Mouse (Mus musculus) spleen, adult 18-20 months (tissue): ENCODE measurements at regions not wholly inside any gene's neighbourhood (a gene's known extent, or its start where the extent isn't known, plus 50 kb on each side); places are given as distances from the start of the nearest gene placed in this dataset.

Experiments used
- DNase-seq, 2 experiments: peaks; one replicate each; pipeline ENCODE4 v3.0.0; 2022; ENCODE audit warnings: mixed read lengths in 2 of 2

DNA sequence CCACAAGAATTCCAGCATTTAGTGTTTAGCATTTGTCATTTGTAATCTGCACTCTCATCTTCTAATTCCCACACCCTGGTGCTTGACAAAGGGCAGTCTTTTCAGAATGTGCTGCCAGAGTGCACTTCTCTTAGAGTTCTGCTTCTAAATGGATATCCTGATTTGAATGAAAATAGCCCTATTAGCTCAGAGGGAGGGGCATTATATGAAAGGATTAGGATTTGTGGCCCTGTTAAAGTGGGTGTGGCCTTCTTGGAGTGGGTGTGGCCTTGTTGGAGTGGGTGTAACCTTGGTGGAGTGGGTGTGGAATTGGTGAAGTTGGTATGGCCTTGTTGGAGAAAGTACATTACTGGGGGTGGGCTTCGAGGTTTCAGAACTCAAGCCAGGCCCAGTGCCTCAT is 137.7 kb upstream of the Adamts16 start:
- no peak for DNase-seq

DNA sequence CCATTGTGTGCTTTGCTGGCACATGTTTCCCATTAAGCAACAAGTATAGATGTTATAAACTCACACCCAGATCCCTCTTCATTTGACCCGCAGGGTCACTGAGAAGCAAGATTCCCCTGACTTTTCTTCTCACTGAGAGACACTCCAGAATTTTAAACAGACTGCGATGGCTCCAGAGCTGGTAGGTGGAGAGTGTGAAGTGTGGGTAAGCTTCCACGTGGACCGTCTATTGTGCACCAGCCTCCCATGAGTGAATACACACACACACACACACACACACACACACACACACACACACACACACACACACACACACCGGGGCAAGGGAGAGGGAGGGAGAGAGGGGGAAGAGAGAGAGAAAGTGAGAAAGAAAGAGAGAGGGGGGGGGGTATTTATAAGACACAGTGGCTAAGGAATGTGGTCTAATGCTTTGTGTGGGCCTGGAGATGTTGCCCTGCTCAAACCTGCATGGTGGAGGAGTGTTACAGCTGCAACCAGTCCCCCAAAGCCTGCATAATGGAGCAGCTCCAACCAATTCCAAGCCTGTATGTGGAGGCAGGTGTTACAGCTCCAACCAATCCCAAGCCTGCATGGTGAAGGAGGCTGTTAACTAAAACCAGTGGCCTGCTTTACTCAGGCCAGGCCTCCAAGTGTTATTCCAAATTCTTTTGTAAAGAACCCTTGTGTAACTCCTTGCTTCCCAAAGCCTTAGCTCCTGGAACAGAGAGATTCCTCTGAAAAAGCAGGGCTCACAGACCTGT is 137.1 kb upstream of the Adamts16 start:
- no peak for DNase-seq

DNA sequence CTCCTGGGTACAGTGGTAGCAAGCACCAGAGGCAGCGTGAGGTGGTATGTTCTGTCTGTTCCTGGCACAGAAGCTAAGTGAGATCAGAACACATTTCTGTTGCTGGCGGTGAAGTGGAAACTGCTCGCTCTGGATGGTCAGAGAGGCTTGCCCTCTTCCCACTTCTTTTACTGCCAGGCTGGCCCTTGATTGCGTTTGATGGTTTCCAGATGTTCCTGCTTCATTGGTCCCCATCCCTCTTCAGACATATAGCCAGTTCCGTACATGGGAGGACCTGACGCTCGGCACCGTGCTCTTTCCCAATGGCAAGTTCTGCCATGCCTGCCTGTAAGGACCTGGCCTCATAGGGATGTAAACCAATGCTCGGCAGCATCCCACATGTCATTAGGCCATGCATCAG is 128.0 kb upstream of the Adamts16 start:
- DNase-seq: no peak

DNA sequence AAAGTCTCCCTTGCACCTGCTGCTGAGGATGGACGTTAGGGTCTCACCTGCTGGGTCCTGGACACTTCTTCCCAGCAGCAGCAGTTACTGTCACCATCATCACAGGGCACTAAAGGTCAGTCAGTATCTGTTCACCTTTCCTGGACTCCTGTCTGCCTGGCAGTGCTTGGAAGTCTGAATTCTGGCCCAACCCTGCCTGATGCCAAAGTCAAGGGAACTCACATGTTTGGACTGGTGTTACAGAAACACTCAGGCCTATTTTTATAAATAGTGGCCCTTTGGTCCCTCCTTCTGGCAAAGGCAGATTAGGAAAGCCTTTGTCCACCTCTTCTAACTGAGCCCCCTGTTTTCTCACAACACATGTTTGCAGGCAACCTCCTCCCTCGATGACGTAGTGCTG is 126.2 kb upstream of the Adamts16 start:
- no peak for DNase-seq

DNA sequence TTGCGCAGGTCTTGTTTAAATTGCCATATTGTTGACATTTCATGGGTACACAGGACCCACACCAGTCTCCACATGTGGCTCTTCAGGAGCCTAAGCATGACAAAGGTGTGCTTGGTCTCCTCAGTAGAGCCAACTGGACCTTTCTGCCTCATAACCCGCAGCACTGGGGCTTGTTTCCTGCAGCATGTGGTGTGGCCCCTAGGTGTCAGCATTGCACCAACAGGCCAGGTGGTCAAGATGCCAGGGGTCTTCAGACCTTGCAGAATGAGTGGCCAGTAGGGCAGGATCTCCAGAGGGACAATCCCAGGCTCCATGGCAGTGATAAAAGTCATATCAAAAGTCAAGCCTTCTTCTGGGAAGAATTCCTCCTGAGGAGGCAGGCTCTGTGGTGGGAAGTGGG is 121.8 kb upstream of the Adamts16 start:
- no peak for DNase-seq

DNA sequence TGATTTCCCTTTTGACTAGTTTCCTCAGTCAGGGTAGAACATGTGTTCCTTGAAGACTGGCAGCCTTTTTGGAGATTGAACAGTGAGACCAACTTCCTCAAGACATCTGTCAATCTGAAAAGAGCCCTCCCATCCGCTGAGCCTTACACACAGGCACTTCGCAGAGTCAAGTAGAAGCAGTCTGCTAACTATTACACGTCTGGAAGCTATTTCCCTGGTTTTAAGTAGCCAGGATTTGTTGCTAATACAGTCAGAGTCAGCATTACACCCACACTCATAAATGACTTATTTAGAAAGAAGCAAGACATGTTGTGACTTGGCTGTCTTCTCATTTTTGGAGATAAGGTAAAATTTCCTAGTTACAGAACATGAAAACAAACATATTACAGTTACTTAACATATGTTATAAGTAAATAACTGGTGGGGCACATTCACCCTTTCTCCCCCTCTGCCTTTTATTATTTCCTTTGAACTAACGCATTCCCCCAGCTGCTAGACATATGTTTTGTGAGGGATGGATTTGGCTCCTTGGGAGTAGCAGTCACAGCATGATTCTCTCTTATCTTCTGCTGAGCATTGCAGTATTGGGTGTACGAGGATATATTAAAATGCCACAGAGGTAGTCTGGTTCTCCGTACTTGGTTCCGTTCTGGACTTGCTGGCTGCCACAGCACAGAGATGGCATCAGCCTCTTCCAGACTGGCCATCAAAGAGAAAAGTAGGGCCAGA is 92.9 kb upstream of the Adamts16 start:
- DNase-seq: no peak

DNA sequence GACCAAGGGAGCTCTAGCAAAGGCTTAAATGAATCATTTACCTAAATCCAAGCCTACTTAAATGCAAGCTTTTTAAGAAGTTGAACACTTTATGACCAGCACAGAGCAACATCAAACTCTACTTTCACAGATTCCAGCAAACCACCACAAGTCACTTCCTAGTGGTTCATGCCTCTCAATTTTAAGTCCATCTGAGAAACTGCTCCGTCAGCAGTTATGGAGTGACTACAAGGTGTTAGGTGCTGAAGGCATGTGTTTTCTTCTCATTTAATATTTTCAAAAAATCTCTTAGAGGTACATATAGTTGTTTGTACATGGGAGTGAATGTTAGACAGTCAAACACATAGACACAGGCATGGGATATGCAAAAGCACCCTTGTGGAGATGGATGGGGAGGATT is 72.2 kb upstream of the Adamts16 start:
- DNase-seq: no peak

DNA sequence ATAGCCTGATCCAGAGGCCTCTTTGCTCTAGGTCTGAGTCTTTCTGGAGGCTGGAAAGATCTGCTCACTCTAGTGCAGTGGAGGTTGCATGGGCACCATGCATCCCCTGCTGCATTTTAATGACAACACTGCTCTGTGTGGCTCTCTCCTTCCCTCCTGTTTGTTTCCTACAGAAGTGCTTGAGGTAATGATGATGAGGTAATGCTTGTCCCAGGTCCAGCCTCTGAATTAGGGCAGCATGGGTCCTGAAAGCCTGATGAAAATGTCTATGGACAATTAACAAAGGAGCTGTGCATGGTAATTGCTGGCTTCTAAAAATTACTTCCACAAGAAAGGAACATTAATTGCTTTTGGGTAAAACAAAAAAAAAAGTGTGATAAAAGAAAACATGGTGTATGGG is 69.3 kb upstream of the Adamts16 start:
- no peak for DNase-seq

DNA sequence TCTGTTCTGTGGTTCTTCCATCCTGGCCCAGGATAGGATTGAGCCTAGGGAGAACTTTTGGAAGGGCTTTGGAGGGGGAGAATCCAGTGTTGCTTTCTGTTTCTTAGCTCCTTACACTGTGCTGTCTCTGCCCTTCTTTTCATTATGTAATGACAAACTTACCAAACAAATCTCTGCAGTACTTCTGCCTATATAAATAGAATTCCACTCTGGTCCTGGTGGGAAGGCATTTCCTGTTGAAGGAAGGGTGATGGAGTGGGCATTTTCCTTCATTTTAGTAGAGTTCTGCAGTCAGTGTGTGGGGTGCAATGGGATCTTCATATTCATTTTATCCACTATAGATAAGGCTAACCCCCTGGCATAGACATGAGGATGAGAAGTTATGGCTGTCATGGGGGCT is 63.2 kb upstream of the Adamts16 start:
- no peak for DNase-seq

DNA sequence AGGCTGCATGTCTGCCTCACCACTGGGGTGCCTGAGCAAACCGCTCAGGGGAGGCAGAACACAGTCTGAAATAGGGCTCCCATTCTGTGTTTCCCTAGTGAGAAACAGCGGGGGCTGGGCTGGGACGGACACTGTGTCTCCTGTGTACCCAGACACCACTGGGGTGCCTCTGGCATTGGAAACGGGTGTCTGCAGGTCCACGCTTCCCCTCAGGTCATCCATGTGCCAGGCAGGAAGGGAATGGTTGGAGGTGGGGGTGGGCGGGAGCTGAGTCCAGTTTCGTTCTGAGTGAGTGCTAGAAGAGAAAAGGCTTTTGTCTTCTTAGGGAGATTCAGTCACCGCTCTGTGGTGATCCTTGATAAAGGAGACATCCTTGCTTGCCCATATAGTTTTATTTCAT is 62.2 kb upstream of the Adamts16 start:
- DNase-seq: no peak

DNA sequence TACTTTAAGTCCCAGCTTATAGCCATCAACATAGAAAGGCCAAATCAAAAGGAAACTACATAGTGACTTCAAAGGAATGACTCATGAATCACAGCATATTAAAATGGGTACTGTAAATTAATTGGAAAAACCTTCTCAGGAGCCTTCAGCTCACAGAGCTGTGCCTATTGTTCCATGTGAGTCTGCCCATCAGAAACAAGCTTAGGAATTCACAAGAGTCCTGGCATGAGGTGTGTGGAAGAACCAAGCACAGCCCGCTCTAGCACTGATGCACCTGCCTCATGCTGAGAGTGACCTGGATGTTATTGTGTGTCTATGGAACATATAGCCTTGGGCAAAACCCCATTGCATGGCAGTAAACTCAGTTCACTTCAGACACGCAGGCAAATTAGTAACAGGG is 61.5 kb upstream of the Adamts16 start:
- no peak for DNase-seq

DNA sequence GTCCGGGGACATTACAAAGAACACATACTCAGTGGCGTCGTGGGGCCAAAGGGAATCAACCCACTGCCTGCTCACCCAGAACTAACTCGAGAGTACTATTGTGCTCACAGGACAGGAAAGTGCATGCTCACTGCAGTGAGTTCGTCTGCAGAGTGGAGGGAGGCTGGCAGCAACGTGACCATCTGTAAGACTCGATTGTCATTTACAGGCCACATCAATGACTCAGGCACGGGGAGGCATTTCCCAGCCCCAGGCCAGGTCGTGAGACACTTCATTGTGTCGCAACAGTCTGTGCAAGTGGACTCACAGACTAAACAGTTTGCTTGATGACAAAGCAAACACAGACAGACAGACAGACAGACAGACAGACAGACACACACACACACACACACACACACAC is 61.1 kb upstream of the Adamts16 start:
- DNase-seq: no peak

DNA sequence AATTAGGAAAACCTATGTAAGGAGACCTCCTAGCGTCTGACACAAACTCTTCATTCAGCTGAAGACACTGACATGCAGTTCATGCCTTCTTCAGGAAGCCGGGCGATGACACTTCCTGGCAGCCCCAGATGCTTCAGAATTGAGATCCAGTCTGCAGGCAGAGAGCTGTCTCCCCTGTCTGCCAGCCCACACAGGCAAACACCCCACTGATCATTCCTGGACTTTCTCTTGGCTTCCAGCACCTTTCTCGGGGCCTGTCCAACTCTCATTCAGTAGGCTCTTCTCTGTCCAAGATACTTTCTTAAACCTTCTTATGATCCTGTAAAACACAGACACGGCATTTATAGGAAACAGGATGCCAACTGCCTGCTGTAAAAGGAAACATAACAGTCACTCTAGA is 50.0 kb upstream of the Adamts16 start:
- DNase-seq: no peak
